Mouse (Mus musculus): Measurements from ENCODE around the gene Rbm19.

DNA sequence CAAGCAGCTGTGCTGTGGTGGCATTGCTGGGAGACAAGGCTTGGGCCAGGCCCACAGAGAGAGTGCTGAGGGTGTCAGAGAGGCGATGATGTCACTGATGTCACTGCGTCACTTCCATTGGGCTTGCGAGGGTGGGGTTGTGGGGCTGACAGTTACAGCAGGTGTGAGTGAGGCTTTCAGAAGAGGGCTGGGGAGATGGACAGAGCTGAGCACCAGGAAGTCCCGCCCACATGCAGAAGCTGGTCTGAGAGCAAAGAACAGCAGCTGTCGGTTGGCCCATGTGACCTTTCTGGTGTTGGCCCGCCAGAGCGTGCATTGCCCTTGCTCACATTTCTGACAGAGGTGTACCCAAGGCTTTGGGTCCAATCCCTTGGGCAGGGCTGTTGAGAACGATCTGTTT lies 23.0 kb downstream of the Rbm19 start:
- no peak for TF ChIP-seq CTCF (IDR thresholded peaks at IDR 0.05; ENCODE audit: low read depth)
- TF ChIP-seq EP300 (optimal IDR thresholded peaks at IDR 0.05): no peak

Data from stomach, postnatal 0 days (tissue).